Mouse (Mus musculus): ENCODE measurements around the gene Nell2. TPM values are rescaled to one million over a fixed set of nuclear protein-coding genes. Genes with fewer than 3 reads are reported as not detected.

The Nell2 gene
- total and polyA plus RNA-seq, 3 experiments, result not detected

GRCm38 (mm10) chr15:95487961-95488360, 40.4 kb downstream of the Nell2 start:
- Histone ChIP-seq H3K27ac (ENCODE audit: insufficient read depth, low read depth) (no peak overlapping the region), H3K4me3 (replicated peaks in 1 of 3; ENCODE audit: low read depth in 2 of 3, low read length in 2 of 3, poor library complexity in 1 of 3) (no peak overlapping the region), H3K4me2 (ENCODE audit: insufficient read depth, low read depth, poor library complexity, severe bottlenecking) (no peak overlapping the region), H3K36me3 (replicated peaks in 1 of 2; ENCODE audit: control insufficient read depth in 1 of 2, insufficient read depth in 1 of 2, low read length in 1 of 2) (no peaks in the 10 kb centered on the region), H3K9me3 (replicated peaks; ENCODE audit: low read length) (peaks cover 71% of the 10 kb centered on the region), H3K27me3 (replicated peaks) (no peaks in the 10 kb centered on the region), H3K4me1 (ENCODE audit: control insufficient read depth in 1 of 2, insufficient read depth in 2 of 2) (no peaks in the 10 kb centered on the region), H3K9ac (ENCODE audit: insufficient read depth, low read depth) (no peak overlapping the region), H3K79me2 (replicated peaks; ENCODE audit: control insufficient read depth, extremely low read depth, insufficient read depth, poor library complexity, severe bottlenecking) (no peaks in the 10 kb centered on the region)
- dilution Hi-C loops (cut with MboI; ENCODE audit: extremely low pct_ligation_motif_present, extremely low pct_unique_long_range_greater_than_20kb, low sequenced_read_pairs), result no loop called here
- in situ Hi-C loops (cut with MboI; ENCODE audit: low pct_ligation_motif_present, low pct_unique_long_range_greater_than_20kb, low sequenced_read_pairs), result no loop called here
- no peak for DNase-seq (ENCODE audit: extremely low read depth)
- TF ChIP-seq JUN (IDR thresholded peaks at IDR 0.05; ENCODE audit: insufficient read depth, low read depth, low read length), result no peak
- TF ChIP-seq MXI1 (IDR thresholded peaks at IDR 0.05; ENCODE audit: low read depth, low read length), result no peak
- TF ChIP-seq MAX (IDR thresholded peaks at IDR 0.05; ENCODE audit: low read length), result no peak
- TF ChIP-seq USF1 (IDR thresholded peaks at IDR 0.05; ENCODE audit: low read depth, low read length), result no peak
- no peak for TF ChIP-seq PAX5 (IDR thresholded peaks at IDR 0.05; ENCODE audit: low read length)

DNA sequence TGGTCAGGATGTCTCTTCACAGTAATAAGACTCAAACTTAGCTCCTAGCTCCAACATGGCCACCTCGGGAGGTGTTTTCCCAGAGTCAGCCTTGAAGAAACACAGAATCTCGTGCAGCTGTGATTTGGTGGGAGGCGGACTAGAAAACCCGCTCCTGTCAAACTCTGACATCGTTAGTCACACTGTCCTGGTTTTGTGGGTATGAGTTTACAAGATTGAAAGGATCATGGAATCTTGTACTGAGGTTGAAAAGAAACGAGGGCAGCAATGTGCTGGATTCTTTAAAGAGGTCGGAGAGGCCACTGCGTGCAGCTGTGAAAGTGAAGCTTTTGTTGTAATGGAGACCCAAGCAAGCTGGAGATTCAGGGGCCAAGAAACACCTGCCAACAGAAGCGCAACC, 46.4 kb downstream of the Nell2 start:
- DNase-seq (ENCODE audit: extremely low read depth), result no peak
- no peaks in the 10 kb centered on the region for H3K36me3 ChIP-seq (replicated peaks in 1 of 2; ENCODE audit: control insufficient read depth in 1 of 2, insufficient read depth in 1 of 2, low read length in 1 of 2)
- in situ Hi-C loops (cut with MboI; ENCODE audit: low pct_ligation_motif_present, low pct_unique_long_range_greater_than_20kb, low sequenced_read_pairs), result no loop called here
- dilution Hi-C loops (cut with MboI; ENCODE audit: extremely low pct_ligation_motif_present, extremely low pct_unique_long_range_greater_than_20kb, low sequenced_read_pairs), result no loop called here
- no peak overlapping the region for H3K4me3 ChIP-seq (replicated peaks in 1 of 3; ENCODE audit: low read depth in 2 of 3, low read length in 2 of 3, poor library complexity in 1 of 3)
- H3K4me2 ChIP-seq (ENCODE audit: insufficient read depth, low read depth, poor library complexity, severe bottlenecking), result no peak overlapping the region
- no peak overlapping the region for H3K27ac ChIP-seq (ENCODE audit: insufficient read depth, low read depth)
- H3K27me3 ChIP-seq (replicated peaks), result no peaks in the 10 kb centered on the region
- H3K9ac ChIP-seq (ENCODE audit: insufficient read depth, low read depth), result no peak overlapping the region
- TF ChIP-seq IRF4 (IDR thresholded peaks at IDR 0.05; ENCODE audit: low read depth, low read length), result no peak
- TF ChIP-seq TBP (conservative IDR thresholded peaks at IDR 0.05; ENCODE audit: low read depth, low read length), result no peak
- no peak for TF ChIP-seq RAD21 (IDR thresholded peaks at IDR 0.05; ENCODE audit: low read depth, low read length)
- no peak for TF ChIP-seq RCOR1 (conservative IDR thresholded peaks at IDR 0.05; ENCODE audit: low read depth, low read length)
- TF ChIP-seq ZMIZ1 (IDR thresholded peaks at IDR 0.05; ENCODE audit: low read depth, low read length), result no peak
- TF ChIP-seq MAZ (IDR thresholded peaks at IDR 0.05; ENCODE audit: low read depth, low read length), result no peak
- no peak for TF ChIP-seq CTCF (conservative IDR thresholded peaks at IDR 0.05 in 1 of 2, IDR thresholded peaks at IDR 0.05 in 1 of 2; ENCODE audit: low read depth in 2 of 2, low read length in 2 of 2)
- no peak for TF ChIP-seq NRF1 (IDR thresholded peaks at IDR 0.05; ENCODE audit: low read depth, low read length)
- TF ChIP-seq CHD1 (IDR thresholded peaks at IDR 0.05; ENCODE audit: low read depth, low read length), result no peak
- no peak for TF ChIP-seq EP300 (IDR thresholded peaks at IDR 0.05; ENCODE audit: low read length)
- TF ChIP-seq SMC3 (IDR thresholded peaks at IDR 0.05; ENCODE audit: low read depth, low read length), result no peak
- TF ChIP-seq USF1 (IDR thresholded peaks at IDR 0.05; ENCODE audit: low read depth, low read length), result no peak
- no peak for TF ChIP-seq TCF12 (IDR thresholded peaks at IDR 0.05; ENCODE audit: low read depth, low read length)
- no peak for TF ChIP-seq BHLHE40 (IDR thresholded peaks at IDR 0.05; ENCODE audit: low read depth, low read length)
- TF ChIP-seq MXI1 (IDR thresholded peaks at IDR 0.05; ENCODE audit: low read depth, low read length), result no peak
- no peak for TF ChIP-seq ZC3H11A (IDR thresholded peaks at IDR 0.05; ENCODE audit: low read depth, low read length)
- peaks cover 60% of the 10 kb centered on the region for H3K9me3 ChIP-seq (replicated peaks; ENCODE audit: low read length)
- no peaks in the 10 kb centered on the region for H3K79me2 ChIP-seq (replicated peaks; ENCODE audit: control insufficient read depth, extremely low read depth, insufficient read depth, poor library complexity, severe bottlenecking)
- no peaks in the 10 kb centered on the region for H3K4me1 ChIP-seq (ENCODE audit: control insufficient read depth in 1 of 2, insufficient read depth in 2 of 2)

Measured in CH12.LX (cell line).